Mouse (Mus musculus): Measurements from ENCODE around the gene Sfrp4. TPM values are rescaled to one million over a fixed set of nuclear protein-coding genes. Genes with fewer than 3 reads are reported as not detected.
A peak's percentile ranks its signal among the peaks of the same experiment; 100 is the strongest.
"Not testable (repeated sequence)": the region's sequence is repeated elsewhere in the genome, so short reads cannot be mapped to it uniquely, and the experiment has no call there.

Gene Sfrp4
- under 1 TPM; 0.13 to 0.32 (median 0.18) TPM for total RNA-seq (2022)

GRCm38 (mm10) chr13:19622573-19623227, at the start of gene Sfrp4:
Gene Sfrp4, plus strand, starts transcription at chr13:19623104.
- peak; percentile 38 for DNase-seq (ENCODE audit: low spot score)

GRCm38 (mm10) chr13:19574723-19575122, 48.2 kb upstream of the Sfrp4 start:
- DNase-seq (ENCODE audit: low spot score) = not testable (repeated sequence)

- no peak for DNase-seq (ENCODE audit: low spot score)
These were observed 47.0 kb upstream of the Sfrp4 start for GRCm38 (mm10) chr13:19575947-19576346.

GRCm38 (mm10) chr13:19590996-19591759, 31.7 kb upstream of the Sfrp4 start:
- DNase-seq (ENCODE audit: low spot score) = no peak

- DNase-seq (ENCODE audit: low spot score) = no peak
These were observed 27.8 kb upstream of the Sfrp4 start for GRCm38 (mm10) chr13:19595141-19595540.

GRCm38 (mm10) chr13:19599242-19599641, 23.7 kb upstream of the Sfrp4 start:
- DNase-seq (ENCODE audit: low spot score) = no peak

- no peak for DNase-seq (ENCODE audit: low spot score)
These were observed 20.4 kb upstream of the Sfrp4 start for GRCm38 (mm10) chr13:19602531-19602930.

- DNase-seq (ENCODE audit: low spot score) = no peak
These were observed 19.2 kb upstream of the Sfrp4 start for GRCm38 (mm10) chr13:19603719-19604118.

GRCm38 (mm10) chr13:19604916-19605315, 18.0 kb upstream of the Sfrp4 start:
- no peak for DNase-seq (ENCODE audit: low spot score)

GRCm38 (mm10) chr13:19608120-19608519, 14.8 kb upstream of the Sfrp4 start:
- no peak for DNase-seq (ENCODE audit: low spot score)

- no peak for DNase-seq (ENCODE audit: low spot score)
These were observed 10.6 kb upstream of the Sfrp4 start for GRCm38 (mm10) chr13:19612348-19612747.

- no peak for DNase-seq (ENCODE audit: low spot score)
These were observed 9.9 kb upstream of the Sfrp4 start for GRCm38 (mm10) chr13:19612963-19613362.

- DNase-seq (ENCODE audit: low spot score) = no peak
These were observed 9.5 kb upstream of the Sfrp4 start for GRCm38 (mm10) chr13:19613426-19613825.

GRCm38 (mm10) chr13:19614311-19614710, 8.6 kb upstream of the Sfrp4 start:
- DNase-seq (ENCODE audit: low spot score) = no peak

GRCm38 (mm10) chr13:19618081-19618480, 4.8 kb upstream of the Sfrp4 start:
- DNase-seq (ENCODE audit: low spot score) = no peak

- DNase-seq (ENCODE audit: low spot score) = no peak
These were observed 4.1 kb upstream of the Sfrp4 start for GRCm38 (mm10) chr13:19618841-19619215.

- DNase-seq (ENCODE audit: low spot score) = peak; percentile 27
These were observed 3.5 kb upstream of the Sfrp4 start, which contains the start of gene Epdr1 for GRCm38 (mm10) chr13:19619216-19619927. Gene Epdr1, minus strand, starts transcription at chr13:19619927.

GRCm38 (mm10) chr13:19623228-19623905, 463 bp downstream of the Sfrp4 start:
- no peak for DNase-seq (ENCODE audit: low spot score)

GRCm38 (mm10) chr13:19624632-19625320, 1.9 kb downstream of the Sfrp4 start:
- DNase-seq (ENCODE audit: low spot score) = no peak

GRCm38 (mm10) chr13:19626473-19626872, 3.6 kb downstream of the Sfrp4 start:
- DNase-seq (ENCODE audit: low spot score) = no peak
